Mouse (Mus musculus): ENCODE measurements around the gene Sh2b3.
A peak's percentile ranks its signal among the peaks of the same experiment; 100 is the strongest.
"Not testable (repeated sequence)": the region's sequence is repeated elsewhere in the genome, so short reads cannot be mapped to it uniquely, and the experiment has no call there.

Sh2b3 gene

DNA sequence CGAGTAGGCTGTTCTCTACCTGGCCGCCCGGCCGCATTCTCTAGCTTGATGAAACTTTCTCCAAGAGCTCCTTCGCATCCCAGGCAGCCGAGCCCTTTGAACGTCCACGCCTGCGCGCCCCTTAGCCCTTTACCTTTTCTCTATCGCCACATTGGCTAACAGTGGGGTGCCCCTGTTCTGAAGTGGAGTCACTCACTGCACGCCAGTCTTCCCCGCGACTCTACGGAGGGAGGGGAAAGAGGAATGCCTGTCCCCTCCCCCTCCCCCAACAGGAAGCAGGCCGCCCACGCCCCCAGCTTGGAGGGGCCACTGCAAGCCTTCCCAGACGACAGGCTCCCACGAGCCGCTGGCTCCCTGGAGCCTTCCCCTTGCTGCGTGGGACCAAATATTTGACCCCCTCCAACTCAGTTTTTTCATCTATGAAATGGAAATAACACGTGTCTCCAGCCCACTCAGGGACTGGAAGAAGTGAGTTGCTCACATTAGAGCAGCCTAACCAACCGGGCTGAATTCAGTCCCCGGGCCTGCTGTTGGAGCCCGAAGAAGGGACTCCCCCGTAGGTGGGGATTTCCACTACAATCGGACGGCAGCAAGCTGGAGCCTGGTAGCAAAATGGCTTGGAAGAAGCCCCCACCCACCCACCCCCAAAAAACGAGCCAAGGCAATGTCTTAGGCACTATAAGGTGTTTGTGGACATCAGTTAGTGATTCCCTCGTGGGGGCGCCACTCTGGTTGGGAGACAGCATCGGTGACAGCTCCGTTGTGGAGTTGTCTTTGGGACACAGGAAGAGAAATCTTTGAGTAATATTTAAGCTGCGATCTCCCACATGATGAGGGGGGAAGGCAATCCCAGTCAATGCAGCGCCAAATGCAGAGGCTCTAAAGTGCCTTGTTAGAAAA, at the start of gene Sh2b3:
Sh2b3 (minus strand) TSS at position 206 of the 900 bp plus-strand sequence.
- peak; percentile 57 for DNase-seq (ENCODE audit: low read depth, low spot score)

- DNase-seq (ENCODE audit: low read depth, low spot score), result no peak
Measured at GRCm38 (mm10) chr5:121883356-121883755, 45.9 kb upstream of the Sh2b3 start.

DNA sequence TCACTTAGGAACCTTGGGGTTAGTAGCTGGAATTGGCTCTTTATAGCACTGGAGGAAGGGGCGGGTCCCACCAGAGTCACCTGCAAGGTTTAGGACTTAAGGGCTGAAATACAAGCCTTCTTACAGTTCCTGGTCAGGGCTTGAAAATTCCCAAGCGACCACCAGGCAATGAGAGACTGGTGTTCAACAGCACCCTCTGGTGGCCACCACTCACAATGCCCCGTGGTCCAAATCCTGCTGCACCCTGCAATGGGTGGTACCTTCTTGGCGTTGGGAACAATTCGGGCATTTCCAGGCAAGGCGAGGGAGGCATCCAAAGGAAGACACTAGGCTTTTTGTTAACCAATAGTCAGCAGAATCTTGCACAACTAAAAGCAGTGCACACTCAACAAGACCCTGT, 41.8 kb upstream of the Sh2b3 start:
- DNase-seq (ENCODE audit: low read depth, low spot score), result peak; percentile 33

DNA sequence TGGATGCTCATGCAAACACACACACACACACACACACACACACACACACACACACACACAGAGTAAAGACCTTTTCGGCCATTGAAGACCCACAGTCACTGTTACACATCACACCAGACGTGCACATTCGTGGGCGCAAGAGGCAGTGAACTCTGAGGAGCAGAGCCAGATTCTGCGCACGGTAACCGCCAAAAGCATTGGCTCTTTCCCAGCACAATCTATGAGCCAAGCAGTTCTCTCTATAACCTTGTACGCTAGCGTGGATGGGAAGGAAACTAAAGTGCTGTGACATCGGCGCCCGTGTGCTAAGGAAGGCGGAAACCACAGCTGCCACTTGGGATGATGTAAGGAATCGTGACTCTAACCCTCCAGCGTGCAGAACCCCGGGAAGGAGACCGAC, 41.3 kb upstream of the Sh2b3 start:
- peak; percentile 38 for DNase-seq (ENCODE audit: low read depth, low spot score)

DNA sequence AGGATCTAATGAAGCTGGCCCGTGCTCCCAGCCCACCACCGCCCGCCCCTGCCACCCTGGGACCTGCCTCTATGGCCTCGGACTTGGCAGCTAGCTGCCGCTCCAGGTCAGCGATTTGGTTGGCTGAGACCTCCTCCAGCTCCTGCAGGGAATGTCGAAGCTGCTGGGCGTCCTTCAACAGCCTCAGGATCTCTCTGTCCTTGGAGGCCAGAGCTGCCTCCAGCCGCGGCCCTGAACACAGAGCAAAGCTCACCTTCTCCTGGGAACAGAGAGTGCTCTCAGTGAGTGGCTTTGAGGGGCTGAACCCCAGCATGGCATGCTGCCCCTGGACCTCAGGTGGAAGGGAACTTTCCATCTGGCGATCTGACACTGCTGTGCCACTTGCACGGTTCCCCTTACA, 39.5 kb upstream of the Sh2b3 start:
- DNase-seq (ENCODE audit: low read depth, low spot score), result no peak

DNA sequence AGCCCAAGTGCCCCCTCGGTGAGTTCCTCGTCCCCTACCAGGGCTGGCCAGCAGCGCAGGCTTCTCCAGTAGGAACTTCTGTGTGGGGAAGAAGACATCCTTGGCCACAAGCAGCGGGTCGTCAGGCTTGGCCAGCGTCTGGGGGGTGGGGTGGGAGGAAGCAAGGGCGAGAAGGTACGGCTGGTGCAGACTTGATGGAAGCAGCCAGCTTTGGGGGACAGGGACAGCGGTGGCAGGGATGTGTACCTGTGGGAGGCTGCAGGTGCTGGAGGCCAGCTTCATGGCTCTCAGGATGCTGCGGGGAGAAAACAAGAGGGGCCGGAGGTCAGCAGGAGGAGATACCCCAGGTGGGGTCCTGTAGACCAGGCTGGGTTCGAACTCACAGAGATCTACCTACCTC, 37.6 kb upstream of the Sh2b3 start:
- DNase-seq (ENCODE audit: low read depth, low spot score), result no peak

DNA sequence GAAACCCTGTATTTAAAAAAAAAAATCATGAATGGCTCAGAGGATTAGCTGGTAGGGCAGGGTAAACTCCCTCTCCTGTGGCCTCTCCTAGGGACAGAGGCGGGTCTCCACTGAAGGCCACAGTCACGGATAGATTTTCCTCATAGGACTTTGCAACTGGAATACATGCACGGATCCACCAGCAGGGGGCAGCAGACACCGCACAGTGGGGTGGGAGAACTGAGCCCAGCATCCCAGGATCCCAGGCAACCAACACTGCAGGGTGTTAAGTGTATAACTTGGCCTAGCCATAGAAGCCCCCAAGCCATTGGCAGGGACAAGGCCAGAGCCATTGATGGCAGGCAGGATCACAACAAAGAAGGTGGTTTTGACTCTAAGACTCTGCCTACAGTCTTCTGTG, 34.7 kb upstream of the Sh2b3 start:
- DNase-seq (ENCODE audit: low read depth, low spot score), result peak; percentile 83

DNA sequence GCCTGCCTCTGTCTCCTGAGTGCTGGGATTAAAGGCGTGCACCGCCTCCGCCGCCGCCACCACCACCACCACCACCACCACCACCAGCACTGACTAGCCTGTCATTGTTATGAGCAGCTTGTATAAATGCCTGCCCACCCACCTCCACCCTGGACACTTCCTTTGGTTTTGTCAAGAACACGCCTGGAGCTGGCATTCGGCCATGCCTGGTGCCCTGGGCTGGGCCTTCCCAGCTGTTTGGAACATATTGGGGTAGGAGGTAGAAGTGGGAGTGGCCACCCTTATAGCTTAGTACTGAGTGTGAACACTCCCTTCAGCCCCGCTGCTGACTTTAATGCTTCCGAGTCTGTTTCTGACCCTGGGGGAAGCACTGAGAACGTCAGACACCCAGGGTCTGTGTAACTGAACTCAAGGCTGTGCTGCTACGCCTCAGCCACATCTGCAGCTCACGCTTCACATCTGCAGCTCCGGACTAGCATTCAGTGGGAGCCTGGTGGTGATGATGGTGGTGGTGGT, 34.1 kb upstream of the Sh2b3 start:
- no peak for DNase-seq (ENCODE audit: low read depth, low spot score)

GRCm38 (mm10) chr5:121870832-121871231, 33.4 kb upstream of the Sh2b3 start:
- no peak for DNase-seq (ENCODE audit: low read depth, low spot score)

GRCm38 (mm10) chr5:121867963-121868362, 30.5 kb upstream of the Sh2b3 start:
- no peak for DNase-seq (ENCODE audit: low read depth, low spot score)

DNA sequence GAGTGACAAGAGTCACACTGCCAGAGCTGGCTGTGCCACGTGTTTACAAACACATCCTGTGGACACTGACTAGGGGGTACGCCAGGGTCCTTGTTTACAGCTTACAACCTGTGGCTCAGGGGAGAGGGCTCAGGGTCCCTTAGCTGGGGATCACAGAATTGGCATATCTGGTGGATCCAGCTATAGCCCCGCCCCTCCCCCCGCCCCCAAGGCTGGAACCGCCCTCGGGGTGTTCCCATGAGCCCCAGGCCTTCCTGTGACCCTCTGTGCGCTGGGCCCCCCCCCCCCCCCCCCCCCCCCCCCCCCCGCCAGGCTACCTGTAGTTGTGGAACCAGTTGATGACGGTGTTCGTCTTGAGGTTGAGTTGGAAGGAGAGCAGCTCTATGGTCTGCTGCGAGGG, 26.9 kb upstream of the Sh2b3 start:
- DNase-seq (ENCODE audit: low read depth, low spot score), result peak; percentile 48

- no peak for DNase-seq (ENCODE audit: low read depth, low spot score)
Measured at GRCm38 (mm10) chr5:121861964-121862363, 24.5 kb upstream of the Sh2b3 start.

DNA sequence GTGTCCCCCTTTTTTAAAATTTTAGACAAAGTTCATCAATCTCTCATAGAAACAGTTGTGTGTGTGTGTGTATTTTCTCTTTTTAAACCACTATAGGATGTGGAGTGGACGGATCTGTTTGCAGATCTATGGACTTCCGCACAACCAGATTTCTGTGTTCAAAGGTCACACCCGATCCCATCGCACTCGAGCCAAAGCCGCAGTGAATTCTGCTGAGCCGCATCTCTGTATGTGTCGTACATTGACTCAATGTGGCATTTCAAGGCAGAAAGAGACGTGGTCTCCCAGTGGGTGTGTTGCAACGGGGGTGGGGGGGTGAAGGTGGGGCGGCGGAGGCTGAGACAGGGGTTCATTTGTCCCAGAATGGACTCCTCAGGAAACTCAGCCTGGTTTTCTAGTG, 21.0 kb upstream of the Sh2b3 start:
- no peak for DNase-seq (ENCODE audit: low read depth, low spot score)

DNA sequence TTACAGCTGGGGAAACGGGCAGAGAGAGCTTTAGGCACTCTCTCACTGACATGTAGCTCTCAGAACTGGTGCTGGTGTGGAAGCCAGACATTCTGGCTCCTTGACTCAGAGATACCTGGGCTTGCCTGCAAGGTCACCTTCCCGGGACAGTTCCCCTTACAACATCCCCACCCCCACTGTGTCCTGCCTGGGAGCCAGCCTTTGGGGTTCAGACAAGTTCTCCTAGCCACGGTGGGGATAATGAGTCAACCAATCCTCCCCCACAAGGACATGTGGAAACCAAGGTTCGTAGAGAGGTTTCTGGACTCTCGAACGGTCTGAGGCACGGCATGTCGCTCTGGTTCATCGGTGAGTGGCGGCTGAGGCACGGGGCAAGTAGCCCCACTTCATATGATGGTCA, 19.3 kb upstream of the Sh2b3 start:
- DNase-seq (ENCODE audit: low read depth, low spot score), result no peak

DNA sequence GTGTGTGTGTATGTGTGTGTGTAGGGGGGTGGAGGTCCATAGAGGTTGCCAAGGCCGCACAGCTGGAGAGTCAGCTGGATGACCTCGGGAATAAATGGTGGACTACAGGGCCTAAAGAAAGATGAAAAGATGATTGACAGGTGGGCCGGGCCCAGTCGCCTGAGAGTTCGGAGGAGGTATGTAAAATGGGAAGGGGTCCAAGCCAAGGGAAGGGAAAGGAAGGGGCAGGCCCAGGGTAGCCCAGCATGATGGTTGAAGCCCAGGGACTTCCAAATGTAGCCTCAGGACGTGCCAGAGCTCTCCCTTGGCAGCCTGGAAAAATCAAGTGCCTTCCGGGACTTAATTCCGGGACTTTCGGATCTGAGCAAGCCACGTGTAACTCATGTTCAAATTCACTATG, 17.3 kb upstream of the Sh2b3 start:
- DNase-seq (ENCODE audit: low read depth, low spot score), result no peak

DNA sequence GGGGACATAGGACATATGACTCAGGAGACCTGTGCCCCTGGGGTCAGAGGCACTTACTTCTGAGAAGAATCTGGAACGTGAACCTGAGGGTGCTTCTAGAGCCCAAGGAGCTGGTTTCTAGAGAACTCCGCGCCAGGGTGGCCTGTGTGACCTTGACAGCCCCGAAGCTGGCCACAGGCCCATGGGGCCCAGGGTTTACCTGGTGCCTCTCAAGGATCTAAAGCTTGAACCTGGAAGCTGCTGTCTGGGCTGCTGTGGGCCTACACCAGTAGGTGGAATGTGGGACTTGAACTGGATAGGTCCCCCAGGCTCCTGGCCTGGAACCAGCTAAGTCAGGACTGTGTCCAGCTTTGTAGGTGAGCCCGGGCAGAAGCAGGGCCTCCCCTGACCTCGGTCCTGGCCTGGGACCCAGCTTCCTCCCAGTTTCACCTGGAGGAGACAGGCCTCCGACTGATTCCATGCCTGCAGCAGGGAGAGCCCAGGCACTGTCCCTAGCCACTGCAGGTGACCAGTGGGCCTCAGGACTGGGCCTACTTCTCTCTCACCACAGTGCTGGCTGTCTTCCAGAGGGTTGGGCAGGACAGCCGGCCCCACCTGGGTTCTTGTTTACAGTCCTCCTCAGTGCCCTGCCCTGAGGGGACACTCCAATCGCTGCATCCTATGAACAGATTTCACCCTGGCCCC, 16.1 kb upstream of the Sh2b3 start:
- DNase-seq (ENCODE audit: low read depth, low spot score), result no peak

DNA sequence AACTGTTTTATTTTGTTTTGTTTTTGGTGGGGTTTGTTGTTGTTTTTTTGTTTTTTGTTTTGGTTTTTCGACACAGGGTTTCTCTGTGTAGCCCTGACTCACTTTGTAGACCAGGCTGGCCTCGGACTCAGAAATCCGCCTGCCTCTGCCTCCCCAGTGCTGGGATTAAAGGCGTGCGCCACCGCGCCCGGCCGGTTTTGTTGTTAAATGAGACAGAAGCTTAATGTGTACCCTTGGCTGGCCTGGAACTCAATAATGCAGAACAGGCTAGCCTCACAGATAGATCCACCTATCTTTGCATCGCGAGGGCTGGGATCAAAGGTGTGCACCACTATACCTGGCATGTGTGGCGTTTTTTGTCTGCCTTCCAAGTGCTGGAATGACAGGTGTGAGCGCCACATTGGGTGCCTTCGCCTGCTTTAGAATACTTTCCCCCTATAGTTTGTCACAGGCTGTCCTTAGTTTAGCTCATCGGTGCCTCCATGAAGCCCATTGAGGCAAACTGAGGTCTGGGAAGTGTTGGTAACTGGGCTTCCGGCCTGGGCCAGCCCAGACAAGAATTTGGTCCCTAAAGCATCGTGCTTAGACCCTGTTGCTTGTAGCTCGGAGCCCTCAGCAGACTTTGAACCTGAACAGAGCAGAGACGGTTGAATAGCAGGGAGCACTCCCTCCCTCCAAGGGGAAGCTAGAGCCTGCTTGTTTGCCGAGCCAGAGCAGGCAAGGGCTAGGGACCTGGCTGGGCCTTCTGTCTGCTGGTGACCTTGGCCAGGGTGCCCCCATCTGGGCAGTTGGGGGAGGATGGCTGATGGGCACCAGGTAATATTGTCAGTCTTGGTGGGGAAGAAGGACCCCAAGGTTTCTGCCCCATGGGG, 12.3 kb upstream of the Sh2b3 start:
- DNase-seq (ENCODE audit: low read depth, low spot score), result no peak

GRCm38 (mm10) chr5:121848743-121849142, 11.3 kb upstream of the Sh2b3 start, which contains the start of gene Pheta1:
TSS of gene Pheta1 (plus strand) at chr5:121848984.
- DNase-seq (ENCODE audit: low read depth, low spot score), result peak; percentile 97

DNA sequence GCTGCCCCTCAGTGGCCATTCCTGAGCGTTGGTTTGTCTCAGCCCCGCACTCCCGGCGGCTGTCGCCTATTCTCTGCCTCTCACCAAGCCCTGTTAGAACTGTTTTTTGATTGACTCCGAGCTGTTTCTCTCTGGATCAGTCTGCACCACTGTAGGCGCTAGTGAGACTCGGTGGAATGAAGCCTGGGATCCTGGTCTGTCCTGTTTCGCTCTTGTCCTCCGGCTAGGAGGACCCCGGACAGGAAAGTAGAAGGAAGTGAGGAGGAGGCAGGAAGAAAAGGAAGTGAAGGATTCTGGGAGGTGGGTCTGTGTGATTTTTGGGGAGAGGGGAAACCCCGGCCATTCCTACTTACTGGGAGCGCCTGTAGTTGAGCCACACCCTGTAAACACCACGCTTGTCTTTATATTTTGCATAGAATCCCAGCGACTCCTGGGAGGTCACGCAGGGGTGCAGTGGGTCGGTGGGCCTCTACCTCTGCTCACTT, 10.6 kb upstream of the Sh2b3 start:
- peak; percentile 83 for DNase-seq (ENCODE audit: low read depth, low spot score)

- DNase-seq (ENCODE audit: low read depth, low spot score), result not testable (repeated sequence)
Measured at GRCm38 (mm10) chr5:121847269-121847668, 9.8 kb upstream of the Sh2b3 start.

- no peak for DNase-seq (ENCODE audit: low read depth, low spot score)
Measured at GRCm38 (mm10) chr5:121846322-121846721, 8.9 kb upstream of the Sh2b3 start.

DNA sequence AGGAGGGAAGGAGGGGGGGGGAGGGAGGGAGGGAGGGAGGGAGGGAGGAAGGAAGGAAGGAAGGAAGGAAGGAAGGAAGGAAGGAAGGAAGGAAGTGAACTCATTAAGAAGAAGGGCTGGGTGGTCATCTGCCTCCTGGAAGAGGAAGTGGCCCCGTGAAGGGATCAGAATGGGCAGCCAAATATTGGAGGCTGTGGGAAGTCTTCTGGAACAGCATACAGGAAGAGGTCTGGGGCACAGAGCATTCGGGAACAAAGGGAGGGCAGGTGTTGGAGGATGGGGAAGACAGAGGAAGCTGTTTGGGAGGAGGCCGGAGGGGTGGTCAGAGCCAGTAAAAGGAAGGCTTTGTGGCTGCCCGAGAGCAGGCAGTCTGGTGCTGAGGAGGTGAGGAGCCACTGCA, 7.9 kb upstream of the Sh2b3 start:
- DNase-seq (ENCODE audit: low read depth, low spot score), result no peak
